Mouse (Mus musculus) midbrain, embryonic 14.5 days (tissue): ENCODE data around the gene Sco2. TPM values are rescaled to one million over a fixed set of nuclear protein-coding genes. Genes with fewer than 3 reads are reported as not detected.

Source experiments
- ATAC-seq: fragments of 200-750 bp; cut with Nextera tagmentation; 2 replicates; pipeline ENCODE4 v1.8.0; 2017; ENCODE audit warnings: moderate number of reproducible peaks, moderate library complexity; ENCODE audit not compliant: low FRiP score, low TSS enrichment
- DNase-seq: peaks from one replicate; pipeline ENCODE4 v3.0.0-alpha.2; 2015
- H3K27ac ChIP-seq: fragments of 300-500 bp; sonication (generic); replicated peaks from 2 replicates; pipeline ENCODE4 v1.5.1; 2014; ENCODE audit warnings: mild to moderate bottlenecking, low read depth, low read length, moderate library complexity
- H3K27me3 ChIP-seq: fragments of 300-500 bp; sonication (generic); 2 replicates; pipeline ENCODE4 v1.6.1; 2014; ENCODE audit warnings: low read length, control low read depth, mixed read lengths; ENCODE audit not compliant: control insufficient read depth, insufficient read depth
- H3K36me3 ChIP-seq: fragments of 300-500 bp; sonication (generic); 2 replicates; pipeline ENCODE4 v1.6.1; 2014; ENCODE audit warnings: low read length, control low read depth; ENCODE audit not compliant: control insufficient read depth, insufficient read depth
- H3K4me1 ChIP-seq: fragments of 300-500 bp; sonication (generic); 2 replicates; pipeline ENCODE4 v1.6.1; 2014; ENCODE audit warnings: mild to moderate bottlenecking, antibody characterized with exemption, low read length, control low read depth; ENCODE audit not compliant: control insufficient read depth, insufficient read depth
- H3K4me2 ChIP-seq: fragments of 300-500 bp; sonication (generic); 2 replicates; pipeline ENCODE4 v1.6.1; 2014; ENCODE audit warnings: mild to moderate bottlenecking, low read length, moderate library complexity
- H3K4me3 ChIP-seq: fragments of 300-500 bp; sonication (generic); replicated peaks from 2 replicates; pipeline ENCODE4 v1.5.1; 2014; ENCODE audit warnings: low read depth, low read length
- H3K9ac ChIP-seq: fragments of 300-500 bp; sonication (generic); replicated peaks from 2 replicates; pipeline ENCODE4 v1.6.1; 2014; ENCODE audit warnings: mild to moderate bottlenecking, low read length, moderate library complexity
- H3K9me3 ChIP-seq: fragments of 300-500 bp; sonication (generic); 2 replicates; pipeline ENCODE4 v1.6.1; 2016; ENCODE audit warnings: low read length, control low read depth, mixed read lengths; ENCODE audit not compliant: control insufficient read depth
- WGBS: fragments of 180-500 bp; shearing (Covaris S2); extraction: QIAGEN DNeasy Blood & Tissue Kit; methylation state at CpG from one replicate; pipeline ENCODE4 v1.1.7; 2014; 5-methylcytosine and 5-hydroxymethylcytosine counted together
- polyA plus RNA-seq: library from polyadenylated mRNA; unstranded; fragments of >200 nt; fragmentation: Nextera tagmentation; extraction: Ambion mirVana; gene quantifications from 2 replicates; pipeline ENCODE4 v1.2.1, GENCODE M21; 2014

Gene Sco2
- polyA plus RNA-seq, 1 experiment from 2014 or later = 12.2 TPM

GRCm38 (mm10) chr15:89350447-89350846 lies 23.2 kb downstream of the Sco2 start:
- no peak overlapping the region for H3K4me3 ChIP-seq
- no peak overlapping the region for H3K27ac ChIP-seq
- H3K27me3 ChIP-seq = no peaks in the 10 kb centered on the region
- H3K4me2 ChIP-seq = no peak overlapping the region
- ATAC-seq = no peak
- H3K36me3 ChIP-seq = peaks cover 35% of the 10 kb centered on the region
- H3K9ac ChIP-seq = no peak overlapping the region
- no peaks in the 10 kb centered on the region for H3K9me3 ChIP-seq
- WGBS = 90% methylated on average over 5 of the region's 5 CpGs
- H3K4me1 ChIP-seq = peaks cover 6% of the 10 kb centered on the region
- no peak for DNase-seq

- Histone ChIP-seq H3K9me3 (no peaks in the 10 kb centered on the region), H3K27ac (no peak overlapping the region), H3K4me1 (no peaks in the 10 kb centered on the region), H3K9ac (no peak overlapping the region), H3K4me2 (no peak overlapping the region), H3K27me3 (no peaks in the 10 kb centered on the region), H3K4me3 (no peak overlapping the region), H3K36me3 (no peaks in the 10 kb centered on the region)
- no peak for DNase-seq
- 88% methylated on average over 3 of the region's 3 CpGs for WGBS
- ATAC-seq = no peak
Measured at GRCm38 (mm10) chr15:89343325-89343724, 30.3 kb downstream of the Sco2 start.

- Histone ChIP-seq H3K27me3 (no peaks in the 10 kb centered on the region), H3K9ac (no peak overlapping the region), H3K4me2 (no peak overlapping the region), H3K36me3 (no peaks in the 10 kb centered on the region), H3K4me1 (no peaks in the 10 kb centered on the region), H3K4me3 (no peak overlapping the region), H3K9me3 (no peaks in the 10 kb centered on the region), H3K27ac (no peak overlapping the region)
- 30% methylated on average over 1 of the region's 1 CpGs for whole genome bisulfite sequencing
- ATAC-seq = no peak
- no peak for DNase-seq
Measured at GRCm38 (mm10) chr15:89341678-89342077, 32.0 kb downstream of the Sco2 start.

GRCm38 (mm10) chr15:89340136-89340535 lies 33.5 kb downstream of the Sco2 start:
- WGBS = 85% methylated on average over 3 of the region's 3 CpGs
- DNase-seq (no peak), ATAC-seq (no peak)
- no peaks in the 10 kb centered on the region for H3K9me3 ChIP-seq
- H3K27me3 ChIP-seq = no peaks in the 10 kb centered on the region
- H3K4me3 ChIP-seq = no peak overlapping the region
- no peak overlapping the region for H3K4me2 ChIP-seq
- no peak overlapping the region for H3K27ac ChIP-seq
- H3K9ac ChIP-seq = no peak overlapping the region
- H3K4me1 ChIP-seq = no peaks in the 10 kb centered on the region
- no peaks in the 10 kb centered on the region for H3K36me3 ChIP-seq

GRCm38 (mm10) chr15:89339696-89340095 lies 34.0 kb downstream of the Sco2 start:
- Histone ChIP-seq H3K27ac (no peak overlapping the region), H3K4me2 (no peak overlapping the region)
- WGBS = 93% methylated on average over 2 of the region's 2 CpGs

GRCm38 (mm10) chr15:89336422-89336821 lies 37.2 kb downstream of the Sco2 start:
- Histone ChIP-seq H3K27ac (no peak overlapping the region), H3K9ac (no peak overlapping the region), H3K4me3 (no peak overlapping the region), H3K36me3 (no peaks in the 10 kb centered on the region), H3K9me3 (no peaks in the 10 kb centered on the region), H3K4me2 (no peak overlapping the region), H3K27me3 (no peaks in the 10 kb centered on the region), H3K4me1 (no peaks in the 10 kb centered on the region)
- DNase-seq (no peak), ATAC-seq (no peak)
- WGBS = 89% methylated on average over 14 of the region's 14 CpGs

More at GRCm38 (mm10) chr15:89339696-89340095, 34.0 kb downstream of the Sco2 start:
- DNase-seq = no peak
- H3K9ac ChIP-seq = no peak overlapping the region
- H3K4me3 ChIP-seq = no peak overlapping the region
- no peaks in the 10 kb centered on the region for H3K9me3 ChIP-seq
- H3K36me3 ChIP-seq = no peaks in the 10 kb centered on the region
- H3K4me1 ChIP-seq = no peaks in the 10 kb centered on the region
- H3K27me3 ChIP-seq = no peaks in the 10 kb centered on the region
- ATAC-seq = no peak

GRCm38 (mm10) chr15:89334774-89335537 lies 38.7 kb downstream of the Sco2 start:
- no peak overlapping the region for H3K4me3 ChIP-seq
- H3K9me3 ChIP-seq = no peaks in the 10 kb centered on the region
- no peak for ATAC-seq
- no peaks in the 10 kb centered on the region for H3K36me3 ChIP-seq
- DNase-seq = no peak
- no peak overlapping the region for H3K27ac ChIP-seq
- WGBS = 87% methylated on average over 17 of the region's 17 CpGs
- no peak overlapping the region for H3K9ac ChIP-seq
- no peak overlapping the region for H3K4me2 ChIP-seq
- no peaks in the 10 kb centered on the region for H3K4me1 ChIP-seq
- H3K27me3 ChIP-seq = no peaks in the 10 kb centered on the region

GRCm38 (mm10) chr15:89334271-89334670 lies 39.4 kb downstream of the Sco2 start, which contains the start of gene Miox:
TSS of gene Miox (plus strand) at chr15:89334398.
- no peak within 1 kb of the TSS for H3K27ac ChIP-seq
- no peak within 1 kb of the TSS for H3K9ac ChIP-seq
- WGBS = 90% methylated on average over 7 of the region's 7 CpGs
- H3K4me1 ChIP-seq = no peaks in the 10 kb centered on the region
- H3K4me3 ChIP-seq = no peak within 1 kb of the TSS
- H3K4me2 ChIP-seq = no peak within 1 kb of the TSS
- no peaks in the 10 kb centered on the region for H3K36me3 ChIP-seq
- ATAC-seq (no peak), DNase-seq (no peak)
- no peaks in the 10 kb centered on the region for H3K9me3 ChIP-seq
- H3K27me3 ChIP-seq = no peaks in the 10 kb centered on the region

- no peak for DNase-seq
Measured at GRCm38 (mm10) chr15:89326441-89326840, 47.2 kb downstream of the Sco2 start.

More at GRCm38 (mm10) chr15:89326441-89326840, 47.2 kb downstream of the Sco2 start:
- Histone ChIP-seq H3K4me3 (no peak overlapping the region), H3K4me2 (no peak overlapping the region), H3K9me3 (no peaks in the 10 kb centered on the region), H3K27ac (no peak overlapping the region), H3K9ac (no peak overlapping the region), H3K36me3 (no peaks in the 10 kb centered on the region), H3K27me3 (no peaks in the 10 kb centered on the region), H3K4me1 (no peaks in the 10 kb centered on the region)
- no peak for ATAC-seq
- 66% methylated on average over 5 of the region's 5 CpGs for WGBS
